Mouse (Mus musculus): ENCODE results near the gene Sdhc. TPM values are rescaled to one million over a fixed set of nuclear protein-coding genes. Genes with fewer than 3 reads are reported as not detected.
A peak's percentile ranks its signal among the peaks of the same experiment; 100 is the strongest.
"Not testable (repeated sequence)": the region's sequence is repeated elsewhere in the genome, so short reads cannot be mapped to it uniquely, and the experiment has no call there.

The Sdhc gene
- polyA plus RNA-seq, 1 experiment from 2014 or later = 295 TPM

DNA sequence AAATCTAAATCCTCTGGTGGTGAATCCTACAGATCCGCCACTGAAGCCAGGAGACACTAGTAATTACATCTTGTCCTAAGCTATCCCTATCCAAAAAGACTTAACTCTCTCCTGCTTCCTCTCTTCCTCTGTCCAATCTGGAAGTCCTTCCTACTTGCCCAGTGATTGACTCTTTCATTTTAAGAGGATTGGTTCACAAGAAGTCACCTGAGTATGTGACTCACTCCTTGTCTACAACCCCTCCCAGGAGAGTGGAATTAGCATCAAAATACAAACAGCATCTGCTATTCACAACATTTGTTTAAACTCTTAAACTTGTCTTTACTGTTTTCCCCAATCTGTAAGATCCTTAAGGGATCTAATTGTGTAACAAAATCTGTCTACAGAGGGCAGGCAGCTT lies 60.5 kb downstream of the Sdhc start:
- no peak overlapping the region for H3K4me2 ChIP-seq (ENCODE audit: low read length)
- no peak for DNase-seq
- no peak overlapping the region for H3K27ac ChIP-seq (replicated peaks; ENCODE audit: low read depth, low read length)
- no peaks in the 10 kb centered on the region for H3K4me1 ChIP-seq (ENCODE audit: control insufficient read depth, insufficient read depth, low read length)
- no peak overlapping the region for H3K4me3 ChIP-seq (replicated peaks; ENCODE audit: low read depth, low read length)
- H3K27me3 ChIP-seq (ENCODE audit: control insufficient read depth, insufficient read depth, low read length) = peaks cover 9% of the 10 kb centered on the region
- H3K9ac ChIP-seq (replicated peaks; ENCODE audit: low read length) = no peak overlapping the region
- no peaks in the 10 kb centered on the region for H3K36me3 ChIP-seq (ENCODE audit: control insufficient read depth, insufficient read depth, low read length)
- H3K9me3 ChIP-seq (ENCODE audit: control insufficient read depth, low read length) = no peaks in the 10 kb centered on the region
- ATAC-seq (ENCODE audit: low FRiP score, low TSS enrichment) = no peak
- WGBS = 95% methylated on average over 1 of the region's 1 CpGs

DNA sequence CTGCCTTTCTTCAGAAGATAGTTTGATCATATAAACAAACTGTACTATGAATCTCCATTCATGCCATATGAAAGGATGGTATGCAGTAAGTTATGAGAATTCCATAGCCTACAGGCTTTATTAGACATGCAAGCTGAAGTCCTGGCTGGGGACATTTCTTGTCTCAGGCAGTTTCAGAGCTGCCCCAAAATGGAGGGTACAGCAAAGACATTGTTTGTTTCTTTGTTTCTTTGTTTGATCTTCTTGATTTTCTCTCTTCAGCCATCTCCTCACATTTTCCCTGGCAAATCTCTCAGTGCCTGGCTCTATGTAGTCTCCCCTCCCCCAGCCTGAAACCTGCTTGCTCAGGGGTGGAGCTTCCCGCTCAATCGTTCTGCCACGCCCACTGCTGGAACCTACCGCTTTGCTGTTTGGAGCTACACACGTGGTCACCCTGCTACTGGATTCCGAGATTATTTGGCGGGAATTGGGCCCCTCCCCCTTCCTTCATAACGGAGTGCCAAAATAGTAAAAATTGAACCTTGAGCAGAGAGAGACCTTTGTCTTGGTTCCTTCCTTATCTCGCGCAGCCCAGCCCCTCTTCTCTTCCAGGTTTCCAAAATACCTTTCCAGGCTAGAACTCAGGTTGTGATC lies 62.0 kb downstream of the Sdhc start:
- not testable (repeated sequence) for H3K36me3 ChIP-seq (ENCODE audit: control insufficient read depth, insufficient read depth, low read length); H3K9ac ChIP-seq (replicated peaks; ENCODE audit: low read length); H3K27me3 ChIP-seq (ENCODE audit: control insufficient read depth, insufficient read depth, low read length); DNase-seq; ATAC-seq (ENCODE audit: low FRiP score, low TSS enrichment); H3K9me3 ChIP-seq (ENCODE audit: control insufficient read depth, low read length); H3K4me1 ChIP-seq (ENCODE audit: control insufficient read depth, insufficient read depth, low read length); H3K4me3 ChIP-seq (replicated peaks; ENCODE audit: low read depth, low read length); H3K27ac ChIP-seq (replicated peaks; ENCODE audit: low read depth, low read length)
- WGBS = 3% methylated on average over 10 of the region's 10 CpGs
- H3K4me2 ChIP-seq (ENCODE audit: low read length) = peak overlapping the region; percentile 9

DNA sequence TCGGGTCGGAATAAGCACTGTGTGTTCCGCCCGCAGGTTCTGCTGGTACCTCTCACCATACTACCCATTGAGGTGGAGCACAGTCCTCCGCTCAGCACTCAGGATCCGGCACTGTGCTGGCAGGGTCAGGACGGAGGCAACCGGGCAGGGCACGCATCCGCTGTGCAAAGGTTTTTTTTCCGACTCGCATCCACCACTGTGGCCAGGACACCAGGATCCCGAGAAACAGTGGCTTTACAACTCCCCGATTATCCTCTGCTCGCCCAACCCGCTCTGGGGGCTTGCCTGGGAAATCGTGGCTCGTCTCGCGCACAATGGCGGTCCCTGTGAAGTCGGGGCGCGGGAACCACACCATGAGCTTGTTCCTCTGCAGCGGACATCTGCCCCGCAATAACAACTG lies 64.7 kb downstream of the Sdhc start:
- H3K4me1 ChIP-seq (ENCODE audit: control insufficient read depth, insufficient read depth, low read length) = no peaks in the 10 kb centered on the region
- 1% methylated on average over 26 of the region's 26 CpGs for WGBS
- DNase-seq (peak; percentile 65), ATAC-seq (ENCODE audit: low FRiP score, low TSS enrichment) (no peak)
- no peaks in the 10 kb centered on the region for H3K36me3 ChIP-seq (ENCODE audit: control insufficient read depth, insufficient read depth, low read length)
- peaks cover 12% of the 10 kb centered on the region for H3K27me3 ChIP-seq (ENCODE audit: control insufficient read depth, insufficient read depth, low read length)
- H3K4me3 ChIP-seq (replicated peaks; ENCODE audit: low read depth, low read length) = peak overlapping the region; percentile 51
- no peak overlapping the region for H3K27ac ChIP-seq (replicated peaks; ENCODE audit: low read depth, low read length)
- no peaks in the 10 kb centered on the region for H3K9me3 ChIP-seq (ENCODE audit: control insufficient read depth, low read length)
- H3K4me2 ChIP-seq (ENCODE audit: low read length) = peak overlapping the region; percentile 73
- peak overlapping the region; percentile 51 for H3K9ac ChIP-seq (replicated peaks; ENCODE audit: low read length)

DNA sequence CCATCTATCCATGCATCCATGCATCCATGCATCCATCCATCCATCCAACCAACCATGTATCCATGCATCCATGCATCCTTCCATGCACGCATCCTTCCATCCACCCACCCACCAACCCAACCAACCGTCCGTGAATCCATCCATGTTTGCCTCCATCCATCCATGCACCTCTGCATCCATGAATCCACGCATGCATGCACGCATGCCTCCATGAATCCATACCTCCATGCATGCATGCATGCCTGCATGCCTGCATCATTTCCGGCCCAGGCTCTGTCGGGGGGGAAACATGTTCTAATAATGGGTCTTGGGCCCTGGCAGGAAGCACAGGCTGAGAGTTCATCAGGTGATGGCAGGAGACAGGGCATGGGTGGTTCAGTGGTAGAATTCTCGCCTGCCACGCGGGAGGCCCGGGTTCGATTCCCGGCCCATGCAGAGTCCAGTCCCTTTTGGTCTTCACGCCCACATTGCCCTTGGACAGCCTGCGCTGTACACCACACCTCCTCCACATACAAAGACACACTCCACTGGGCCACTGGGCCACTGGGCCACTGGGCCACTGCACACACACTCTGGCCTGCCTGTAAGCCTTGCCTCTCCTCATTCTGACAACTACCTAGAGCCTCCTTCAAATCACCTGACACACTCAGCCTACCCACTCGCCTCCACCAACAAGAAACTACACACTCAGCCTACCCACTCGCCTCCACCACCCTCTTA lies 68.7 kb downstream of the Sdhc start:
- H3K9me3 ChIP-seq (ENCODE audit: control insufficient read depth, low read length); DNase-seq; H3K4me2 ChIP-seq (ENCODE audit: low read length); H3K4me3 ChIP-seq (replicated peaks; ENCODE audit: low read depth, low read length); H3K27ac ChIP-seq (replicated peaks; ENCODE audit: low read depth, low read length); H3K4me1 ChIP-seq (ENCODE audit: control insufficient read depth, insufficient read depth, low read length); H3K9ac ChIP-seq (replicated peaks; ENCODE audit: low read length); H3K36me3 ChIP-seq (ENCODE audit: control insufficient read depth, insufficient read depth, low read length): not testable (repeated sequence)
- 0 out of 2 replicates have a peak, but pooled peaks have one; percentile 3 for ATAC-seq (ENCODE audit: low FRiP score, low TSS enrichment)
- peaks cover 22% of the 10 kb centered on the region for H3K27me3 ChIP-seq (ENCODE audit: control insufficient read depth, insufficient read depth, low read length)
- 39% methylated on average over 10 of the region's 17 CpGs for WGBS

DNA sequence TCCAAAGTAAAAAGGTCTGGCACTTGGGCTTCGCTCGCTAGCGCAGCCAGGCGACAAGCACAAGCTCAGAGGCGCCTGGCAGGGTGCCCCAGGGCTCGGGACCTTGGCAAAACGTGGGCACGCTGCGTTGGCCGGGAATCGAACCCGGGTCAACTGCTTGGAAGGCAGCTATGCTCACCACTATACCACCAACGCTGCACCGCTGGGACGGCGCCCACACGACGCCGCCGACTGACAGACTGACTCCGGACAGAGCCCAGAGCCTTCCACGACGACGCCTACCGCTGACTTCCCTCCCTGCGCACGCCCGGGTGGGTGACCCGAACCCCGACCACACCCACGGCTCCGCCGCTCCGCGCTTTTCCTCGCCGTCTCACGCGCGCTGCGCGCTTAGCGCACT lies 70.6 kb downstream of the Sdhc start:
- not testable (repeated sequence) for H3K36me3 ChIP-seq (ENCODE audit: control insufficient read depth, insufficient read depth, low read length); H3K4me3 ChIP-seq (replicated peaks; ENCODE audit: low read depth, low read length); DNase-seq; H3K27ac ChIP-seq (replicated peaks; ENCODE audit: low read depth, low read length); H3K9me3 ChIP-seq (ENCODE audit: control insufficient read depth, low read length); H3K9ac ChIP-seq (replicated peaks; ENCODE audit: low read length); H3K4me1 ChIP-seq (ENCODE audit: control insufficient read depth, insufficient read depth, low read length); H3K4me2 ChIP-seq (ENCODE audit: low read length)
- peak; percentile 10; the same call in 1 of the 2 replicates for ATAC-seq (ENCODE audit: low FRiP score, low TSS enrichment)
- peaks cover 16% of the 10 kb centered on the region; the same call in 1 of the 2 replicates for H3K27me3 ChIP-seq (ENCODE audit: control insufficient read depth, insufficient read depth, low read length)
- no CpG with 5 or more reads among the region's 43 CpGs for WGBS

DNA sequence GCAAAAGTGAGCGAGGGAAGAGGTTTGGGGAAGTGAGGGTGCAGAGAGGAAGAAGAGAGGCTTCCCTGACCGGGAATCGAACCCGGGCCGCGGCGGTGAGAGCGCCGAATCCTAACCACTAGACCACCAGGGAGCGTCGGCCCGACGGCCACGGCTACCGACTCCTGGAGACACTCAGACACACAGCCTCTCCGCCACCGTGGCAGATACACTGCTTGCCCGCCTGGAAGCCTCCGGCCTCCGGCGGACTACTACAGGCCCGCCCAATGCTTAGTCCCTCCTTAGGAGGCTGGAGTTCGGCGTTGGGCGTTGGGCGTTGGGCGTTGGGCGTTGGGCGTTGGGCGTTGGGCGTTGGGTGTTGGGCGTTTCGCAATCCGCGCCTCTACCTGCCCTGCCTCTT lies 71.1 kb downstream of the Sdhc start:
- H3K4me2 ChIP-seq (ENCODE audit: low read length); H3K4me3 ChIP-seq (replicated peaks; ENCODE audit: low read depth, low read length); H3K9me3 ChIP-seq (ENCODE audit: control insufficient read depth, low read length); H3K4me1 ChIP-seq (ENCODE audit: control insufficient read depth, insufficient read depth, low read length); DNase-seq; H3K27ac ChIP-seq (replicated peaks; ENCODE audit: low read depth, low read length); H3K9ac ChIP-seq (replicated peaks; ENCODE audit: low read length); H3K36me3 ChIP-seq (ENCODE audit: control insufficient read depth, insufficient read depth, low read length): not testable (repeated sequence)
- peaks cover 16% of the 10 kb centered on the region; the same call in 1 of the 2 replicates for H3K27me3 ChIP-seq (ENCODE audit: control insufficient read depth, insufficient read depth, low read length)
- 0% methylated on average over 1 of the region's 35 CpGs for WGBS
- peak; percentile 43; the same call in 1 of the 2 replicates for ATAC-seq (ENCODE audit: low FRiP score, low TSS enrichment)

DNA sequence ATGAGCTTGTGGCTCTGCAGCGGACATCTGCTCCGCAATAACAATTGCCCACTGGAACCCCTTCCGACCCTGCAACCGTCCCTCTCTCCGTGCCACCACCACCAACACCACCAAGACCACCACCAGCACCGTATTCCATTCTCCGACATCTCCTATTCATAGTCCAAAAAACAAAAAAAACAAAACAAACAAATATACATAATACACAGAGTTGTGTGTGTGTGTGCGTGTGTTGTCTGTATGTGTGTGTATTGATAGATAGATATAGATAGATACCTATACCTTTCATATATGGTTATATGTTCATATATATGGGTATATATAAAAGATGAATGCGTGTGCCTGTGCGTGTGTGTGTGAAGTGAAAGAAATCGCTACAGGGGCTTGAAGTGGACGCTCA lies 72.0 kb downstream of the Sdhc start:
- H3K4me1 ChIP-seq (ENCODE audit: control insufficient read depth, insufficient read depth, low read length); H3K9ac ChIP-seq (replicated peaks; ENCODE audit: low read length); H3K36me3 ChIP-seq (ENCODE audit: control insufficient read depth, insufficient read depth, low read length); H3K9me3 ChIP-seq (ENCODE audit: control insufficient read depth, low read length); H3K4me3 ChIP-seq (replicated peaks; ENCODE audit: low read depth, low read length); H3K27ac ChIP-seq (replicated peaks; ENCODE audit: low read depth, low read length); ATAC-seq (ENCODE audit: low FRiP score, low TSS enrichment): not testable (repeated sequence)
- H3K27me3 ChIP-seq (ENCODE audit: control insufficient read depth, insufficient read depth, low read length) = peaks cover 23% of the 10 kb centered on the region
- 21% methylated on average over 11 of the region's 12 CpGs for WGBS
- peak overlapping the region; percentile 30; the same call in 1 of the 2 replicates for H3K4me2 ChIP-seq (ENCODE audit: low read length)
- peak; percentile 32 for DNase-seq

DNA sequence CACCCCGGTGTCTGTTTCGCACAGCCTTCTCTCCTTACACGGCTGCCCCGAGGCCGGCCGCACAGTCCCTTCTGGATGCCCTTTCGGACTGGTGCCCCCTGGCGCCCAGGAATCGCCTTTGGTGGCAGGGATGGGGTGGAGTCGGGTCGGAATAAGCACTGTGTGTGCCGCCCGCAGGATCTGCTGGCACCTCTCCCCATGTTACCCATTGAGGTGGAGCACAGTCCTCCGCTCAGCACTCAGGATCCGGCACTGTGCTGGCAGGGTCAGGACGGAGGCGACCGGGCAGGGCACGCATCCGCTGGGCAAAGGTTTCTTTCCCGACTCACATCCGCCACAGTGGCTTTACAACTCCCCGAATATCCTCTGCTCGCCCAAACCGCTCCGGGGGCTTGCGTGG lies 72.4 kb downstream of the Sdhc start:
- not testable (repeated sequence) for H3K9me3 ChIP-seq (ENCODE audit: control insufficient read depth, low read length); H3K27ac ChIP-seq (replicated peaks; ENCODE audit: low read depth, low read length); H3K4me3 ChIP-seq (replicated peaks; ENCODE audit: low read depth, low read length); DNase-seq; H3K9ac ChIP-seq (replicated peaks; ENCODE audit: low read length); H3K36me3 ChIP-seq (ENCODE audit: control insufficient read depth, insufficient read depth, low read length); H3K4me1 ChIP-seq (ENCODE audit: control insufficient read depth, insufficient read depth, low read length)
- Histone ChIP-seq H3K4me2 (ENCODE audit: low read length) (peak overlapping the region; percentile 30; the same call in 1 of the 2 replicates), H3K27me3 (ENCODE audit: control insufficient read depth, insufficient read depth, low read length) (peaks cover 23% of the 10 kb centered on the region)
- peak; percentile 32 for ATAC-seq (ENCODE audit: low FRiP score, low TSS enrichment)
- 2% methylated on average over 15 of the region's 27 CpGs for WGBS

DNA sequence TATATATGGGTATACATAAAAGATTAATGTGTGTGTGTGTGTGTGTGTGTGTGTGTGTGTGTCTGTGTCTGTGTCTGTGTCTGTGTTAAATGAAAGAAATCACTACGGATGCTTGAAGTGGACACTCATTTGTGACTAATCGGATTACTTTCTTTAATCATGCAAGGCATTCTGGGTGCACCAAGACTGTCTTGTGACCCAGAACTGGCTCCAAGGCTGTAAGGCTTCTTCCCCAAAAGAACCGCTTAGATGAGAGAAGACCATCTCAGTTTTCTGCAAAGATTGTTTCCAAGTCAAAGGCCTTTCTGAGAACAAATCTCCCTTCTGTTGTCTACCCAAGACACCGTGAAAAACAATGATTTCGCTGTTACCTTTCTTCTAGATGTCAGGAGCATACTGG lies 73.2 kb downstream of the Sdhc start:
- 30% methylated on average over 5 of the region's 5 CpGs for WGBS
- DNase-seq; H3K9ac ChIP-seq (replicated peaks; ENCODE audit: low read length): not testable (repeated sequence)

More for the DNA sequence above, 73.2 kb downstream of the Sdhc start:
- H3K4me2 ChIP-seq (ENCODE audit: low read length); H3K27ac ChIP-seq (replicated peaks; ENCODE audit: low read depth, low read length); ATAC-seq (ENCODE audit: low FRiP score, low TSS enrichment); H3K36me3 ChIP-seq (ENCODE audit: control insufficient read depth, insufficient read depth, low read length); H3K9me3 ChIP-seq (ENCODE audit: control insufficient read depth, low read length); H3K4me3 ChIP-seq (replicated peaks; ENCODE audit: low read depth, low read length); H3K4me1 ChIP-seq (ENCODE audit: control insufficient read depth, insufficient read depth, low read length): not testable (repeated sequence)
- H3K27me3 ChIP-seq (ENCODE audit: control insufficient read depth, insufficient read depth, low read length) = peaks cover 23% of the 10 kb centered on the region

All from midbrain, embryonic 14.5 days (tissue).